Mouse (Mus musculus): ENCODE measurements around the gene Zfhx3. TPM values are rescaled to one million over a fixed set of nuclear protein-coding genes. Genes with fewer than 3 reads are reported as not detected.

Gene Zfhx3
- polyA plus RNA-seq (2017; shearing (Covaris generic)), result 1 to 10 TPM in 1 of 2 experiments, under 1 TPM in 1; 0.12 to 1.2 TPM

DNA sequence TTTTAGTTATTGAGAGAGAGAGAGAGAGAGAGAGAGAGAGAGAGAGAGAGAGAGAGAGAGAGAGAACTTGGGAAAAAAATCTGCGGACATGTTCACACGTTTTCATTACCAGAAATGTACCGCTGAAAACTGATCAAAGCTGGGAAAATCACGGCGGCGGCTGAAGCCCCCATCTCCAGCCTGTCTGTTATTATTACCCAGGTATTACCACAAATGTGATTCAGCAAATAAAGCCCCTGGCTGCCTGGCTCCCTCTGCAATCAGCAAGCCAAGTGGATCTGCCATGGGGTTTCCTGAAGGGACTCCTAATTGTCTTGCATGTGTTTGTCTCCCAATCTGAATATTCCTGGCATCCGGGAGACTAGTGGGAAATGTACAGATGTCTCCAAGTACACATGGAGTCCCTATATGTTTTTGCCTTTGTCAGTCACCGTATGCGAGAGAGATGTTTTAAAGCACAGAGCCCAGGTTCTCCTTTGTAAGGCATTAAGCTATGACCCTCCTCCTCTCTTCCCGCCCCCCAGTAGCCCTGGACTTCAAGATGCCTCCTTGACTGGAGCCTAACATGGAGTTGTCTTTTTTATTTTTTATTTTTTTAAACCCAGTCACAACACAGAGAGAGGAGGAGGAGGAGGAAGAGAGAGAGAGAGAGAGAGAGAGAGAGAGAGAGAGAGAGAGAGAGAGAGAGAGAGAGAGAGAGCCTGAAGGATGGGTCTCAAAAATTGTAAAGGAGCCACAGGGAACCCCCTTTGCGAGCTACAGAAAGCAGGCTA, at the start of gene Zfhx3:
Zfhx3 (plus strand) TSS at position 723 of the 773 bp plus-strand sequence.

Data from activated CD4-positive, CD25-positive, alpha-beta regulatory T cell (primary cell).